In genomic region chr3:17324816-17325215, GRCm38 (mm10) we compare ENCODE assay signal across 19 mouse cellular contexts.
DNase-seq lines count a peak whose midpoint lies in the region; ATAC-seq and TF ChIP-seq lines count a peak whose summit lies in the region.
"Had no signal": no experiment of that assay in that cellular context is flagged by ENCODE, and none has a peak within 500 bp of the region (broad histone marks: within the 10 kb centered on the region; RNA-seq: fewer than 3 reads in every experiment).

No protein-coding gene starts in this region.

- whole genome bisulfite sequencing in hindbrain, embryonic 12.5 days, result 65% methylated on average over 7 of the region's 7 CpGs
- 77% methylated on average over 7 of the region's 7 CpGs for WGBS in hindbrain, embryonic 11.5 days
- 38% methylated on average over 7 of the region's 7 CpGs for WGBS in hindbrain, embryonic 15.5 days
- 37% methylated on average over 7 of the region's 7 CpGs for WGBS in neural tube, embryonic 14.5 days
- 53% methylated on average over 7 of the region's 7 CpGs for WGBS in liver, embryonic 12.5 days (ENCODE audit: insufficient replicate concordance)

- no peak for TF ChIP-seq POLR2A in brain, embryonic 14.5 days (IDR thresholded peaks at IDR 0.05; ENCODE audit: borderline replicate concordance, extremely low read depth, insufficient read depth, insufficient read length, poor library complexity, severe bottlenecking)

- no peaks in the 10 kb centered on the region for H3K36me3 ChIP-seq in hindbrain, embryonic 12.5 days
- no peaks in the 10 kb centered on the region for H3K36me3 ChIP-seq in hindbrain, embryonic 11.5 days (ENCODE audit: control insufficient read depth, insufficient read depth, low read length)
- no peaks in the 10 kb centered on the region for H3K36me3 ChIP-seq in hindbrain, embryonic 15.5 days
- no peaks in the 10 kb centered on the region for H3K36me3 ChIP-seq in neural tube, embryonic 14.5 days (ENCODE audit: control insufficient read depth, insufficient read depth, low read length)
- H3K36me3 ChIP-seq in liver, embryonic 12.5 days, result no peaks in the 10 kb centered on the region
- H3K36me3 ChIP-seq: embryonic facial prominence, embryonic 15.5 days; heart, embryonic 10.5 days had no signal

- no peak overlapping the region for H3K4me2 ChIP-seq in hindbrain, embryonic 12.5 days (replicated peaks)
- H3K4me2 ChIP-seq in hindbrain, embryonic 11.5 days (replicated peaks; ENCODE audit: low read depth, low read length), result no peak overlapping the region
- peak overlapping the region; percentile 40 for H3K4me2 ChIP-seq in hindbrain, embryonic 15.5 days
- peak overlapping the region; percentile 42 for H3K4me2 ChIP-seq in neural tube, embryonic 14.5 days (ENCODE audit: low read depth, low read length)
- H3K4me2 ChIP-seq in liver, embryonic 12.5 days, result no peak overlapping the region
- H3K4me2 ChIP-seq: embryonic facial prominence, embryonic 15.5 days had no signal

- H3K27me3 ChIP-seq in hindbrain, embryonic 12.5 days, result no peaks in the 10 kb centered on the region
- H3K27me3 ChIP-seq in hindbrain, embryonic 11.5 days (ENCODE audit: control insufficient read depth, insufficient read depth, low read length), result no peaks in the 10 kb centered on the region
- no peaks in the 10 kb centered on the region for H3K27me3 ChIP-seq in hindbrain, embryonic 15.5 days
- no peaks in the 10 kb centered on the region for H3K27me3 ChIP-seq in neural tube, embryonic 14.5 days (ENCODE audit: control insufficient read depth, insufficient read depth, low read length)
- H3K27me3 ChIP-seq in liver, embryonic 12.5 days (replicated peaks), result no peaks in the 10 kb centered on the region
- H3K27me3 ChIP-seq: embryonic facial prominence, embryonic 15.5 days; megakaryocyte, embryonic 14.5 days had no signal

- TF ChIP-seq CTCF in brain, embryonic 14.5 days (IDR thresholded peaks at IDR 0.05; ENCODE audit: borderline replicate concordance, extremely low read depth, insufficient read depth, insufficient read length), result no peak

- H3K4me3 ChIP-seq in hindbrain, embryonic 12.5 days, result no peak overlapping the region
- H3K4me3 ChIP-seq in hindbrain, embryonic 11.5 days (ENCODE audit: low read depth, low read length), result no peak overlapping the region
- H3K4me3 ChIP-seq in hindbrain, embryonic 15.5 days, result no peak overlapping the region
- H3K4me3 ChIP-seq in neural tube, embryonic 14.5 days (ENCODE audit: low read depth, low read length), result no peak overlapping the region
- H3K4me3 ChIP-seq in liver, embryonic 12.5 days, result no peak overlapping the region
- H3K4me3 ChIP-seq: embryonic facial prominence, embryonic 15.5 days; heart, embryonic 10.5 days; megakaryocyte, embryonic 14.5 days; myocyte had no signal

- no peaks in the 10 kb centered on the region for H3K9me3 ChIP-seq in hindbrain, embryonic 12.5 days (replicated peaks)
- H3K9me3 ChIP-seq in hindbrain, embryonic 11.5 days (ENCODE audit: control insufficient read depth, low read length), result no peaks in the 10 kb centered on the region
- no peaks in the 10 kb centered on the region for H3K9me3 ChIP-seq in hindbrain, embryonic 15.5 days
- no peaks in the 10 kb centered on the region for H3K9me3 ChIP-seq in neural tube, embryonic 14.5 days (ENCODE audit: control insufficient read depth, low read length)
- no peaks in the 10 kb centered on the region for H3K9me3 ChIP-seq in liver, embryonic 12.5 days (replicated peaks)
- H3K9me3 ChIP-seq: embryonic facial prominence, embryonic 15.5 days; heart, embryonic 10.5 days; megakaryocyte, embryonic 14.5 days had no signal

- H3K9ac ChIP-seq in hindbrain, embryonic 12.5 days, result no peak overlapping the region
- no peak overlapping the region for H3K9ac ChIP-seq in hindbrain, embryonic 11.5 days (ENCODE audit: low read depth, low read length)
- 0 out of 2 replicates have a peak overlapping the region, but pooled peaks have one; percentile 43 for H3K9ac ChIP-seq in hindbrain, embryonic 15.5 days
- peak overlapping the region; percentile 63; the same call in 1 of the 2 replicates for H3K9ac ChIP-seq in neural tube, embryonic 14.5 days (replicated peaks; ENCODE audit: low read depth, low read length)
- no peak overlapping the region for H3K9ac ChIP-seq in liver, embryonic 12.5 days
- H3K9ac ChIP-seq: embryonic facial prominence, embryonic 15.5 days; liver, postnatal 0 days had no signal

- no peak for DNase-seq in hindbrain, embryonic 11.5 days (ENCODE audit: low spot score)
- DNase-seq in brain, embryonic 14.5 days (ENCODE audit: low read depth), result peak; percentile 76
- no peak for DNase-seq in heart, postnatal 4 days
- no peak for DNase-seq in gastrocnemius, postnatal 25 days
- DNase-seq: adrenal gland, postnatal 10 days; kidney, adult 8-10 months; kidney, postnatal 25 days; left cerebral cortex, postnatal 4 days; liver; liver, postnatal 0 days; spleen, adult 18-20 months had no signal

- peak overlapping the region; percentile 82; the same call in 1 of the 2 replicates for H3K27ac ChIP-seq in hindbrain, embryonic 12.5 days
- H3K27ac ChIP-seq in hindbrain, embryonic 11.5 days (ENCODE audit: low read depth, low read length), result no peak overlapping the region
- peak overlapping the region; percentile 86 for H3K27ac ChIP-seq in hindbrain, embryonic 15.5 days (replicated peaks)
- peak overlapping the region; percentile 96 for H3K27ac ChIP-seq in neural tube, embryonic 14.5 days (ENCODE audit: low read depth, low read length)
- H3K27ac ChIP-seq in liver, embryonic 12.5 days, result no peak overlapping the region
- H3K27ac ChIP-seq: embryonic facial prominence, embryonic 15.5 days; heart, embryonic 10.5 days had no signal

- peaks cover 19% of the 10 kb centered on the region for H3K4me1 ChIP-seq in hindbrain, embryonic 12.5 days
- peaks cover 2% of the 10 kb centered on the region; the same call in 1 of the 2 replicates for H3K4me1 ChIP-seq in hindbrain, embryonic 11.5 days (replicated peaks; ENCODE audit: control insufficient read depth, insufficient read depth, low read length)
- peaks cover 8% of the 10 kb centered on the region; the same call in 1 of the 2 replicates for H3K4me1 ChIP-seq in hindbrain, embryonic 15.5 days (replicated peaks)
- H3K4me1 ChIP-seq in neural tube, embryonic 14.5 days (ENCODE audit: control insufficient read depth, insufficient read depth, low read length), result peaks cover 24% of the 10 kb centered on the region
- no peaks in the 10 kb centered on the region for H3K4me1 ChIP-seq in liver, embryonic 12.5 days
- H3K4me1 ChIP-seq: embryonic facial prominence, embryonic 15.5 days; heart, embryonic 10.5 days; megakaryocyte, embryonic 14.5 days had no signal

- no peak for ATAC-seq in hindbrain, embryonic 12.5 days (ENCODE audit: low FRiP score)
- ATAC-seq in hindbrain, embryonic 11.5 days (ENCODE audit: low FRiP score), result no peak
- no peak for ATAC-seq in hindbrain, embryonic 15.5 days (ENCODE audit: low FRiP score, low read depth)
- ATAC-seq in neural tube, embryonic 14.5 days (ENCODE audit: low read depth), result 0 out of 2 replicates have a peak, but pooled peaks have one; percentile 7
- no peak for ATAC-seq in liver, embryonic 12.5 days
- ATAC-seq: liver, postnatal 0 days had no signal

Comparison
In these comparisons a context has a peak if more than half of its experiments do, and no peak if none do; other contexts are left out.
1. H3K27ac ChIP-seq: peak in hindbrain, embryonic 12.5 days (single experiment), hindbrain, embryonic 15.5 days (single experiment) and neural tube, embryonic 14.5 days (single experiment); none in hindbrain, embryonic 11.5 days (single experiment) and liver, embryonic 12.5 days (single experiment).
2. H3K4me2 ChIP-seq: peak in hindbrain, embryonic 15.5 days (single experiment) and neural tube, embryonic 14.5 days (single experiment); none in hindbrain, embryonic 12.5 days (single experiment), hindbrain, embryonic 11.5 days (single experiment) and liver, embryonic 12.5 days (single experiment).
3. H3K9ac ChIP-seq: peak in hindbrain, embryonic 15.5 days (single experiment) and neural tube, embryonic 14.5 days (single experiment); none in hindbrain, embryonic 12.5 days (single experiment), hindbrain, embryonic 11.5 days (single experiment) and liver, embryonic 12.5 days (single experiment).